ENCODE assay signal across 8 mouse cellular contexts in the genomic region with DNA sequence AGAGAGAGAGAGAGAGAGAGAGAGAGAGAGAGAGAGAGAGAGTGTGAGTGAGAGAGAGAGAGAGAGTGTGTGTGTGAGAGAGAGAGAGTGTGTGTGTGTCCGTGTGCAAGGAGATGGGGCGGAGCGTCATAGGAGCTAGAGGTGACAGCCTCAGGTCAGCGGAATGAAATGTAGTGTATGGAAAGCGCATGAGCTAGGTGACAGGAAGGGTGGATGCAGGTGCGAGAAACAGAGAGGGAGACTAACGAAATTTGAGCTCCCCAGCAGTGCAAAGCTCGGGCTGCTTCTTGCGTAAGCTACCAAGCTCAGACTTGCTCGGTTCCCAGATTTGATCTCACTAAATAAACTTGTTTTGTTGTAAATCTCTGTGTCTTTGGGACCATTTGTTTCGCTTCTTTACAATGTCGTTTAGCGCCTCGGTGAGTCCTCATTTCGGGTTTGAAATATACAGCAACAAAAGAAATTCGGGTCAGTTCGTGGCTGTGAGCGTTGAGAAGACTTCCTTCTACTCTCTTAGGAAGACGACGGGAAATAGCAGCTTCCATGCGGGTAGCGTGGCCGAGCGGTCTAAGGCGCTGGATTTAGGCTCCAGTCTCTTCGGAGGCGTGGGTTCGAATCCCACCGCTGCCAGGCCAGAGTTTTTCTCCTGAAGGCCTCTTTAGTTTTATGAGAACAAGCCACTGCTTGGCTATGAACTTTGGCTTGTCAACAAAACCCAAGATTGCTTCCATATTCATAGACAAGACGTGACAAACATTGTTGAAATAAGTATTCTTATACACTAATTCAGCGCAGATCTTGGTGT. TPM values are rescaled to one million over a fixed set of nuclear protein-coding genes. Genes with fewer than 3 reads are reported as not detected.
A peak's percentile ranks its signal among the peaks of the same experiment; 100 is the strongest.
DNase-seq lines count a peak whose midpoint lies in the region; ATAC-seq lines count a peak whose summit lies in the region.

No protein-coding gene starts in this region.

- no peaks in the 10 kb centered on the region for H3K27me3 ChIP-seq in embryonic facial prominence, embryonic 14.5 days (replicated peaks; ENCODE audit: control insufficient read depth, insufficient read depth, low read length)
- H3K27me3 ChIP-seq in limb, embryonic 12.5 days: peaks cover 26% of the 10 kb centered on the region
- H3K27me3 ChIP-seq in midbrain, embryonic 14.5 days (ENCODE audit: control insufficient read depth, insufficient read depth, low read length): peaks cover 4% of the 10 kb centered on the region; the same call in 1 of the 2 replicates

- WGBS in embryonic facial prominence, embryonic 14.5 days: under 1% methylated on average over 31 of the region's 31 CpGs
- under 1% methylated on average over 31 of the region's 31 CpGs for WGBS in limb, embryonic 12.5 days
- WGBS in midbrain, embryonic 14.5 days: under 1% methylated on average over 31 of the region's 31 CpGs

- peak overlapping the region; percentile 99 for H3K4me2 ChIP-seq in embryonic facial prominence, embryonic 14.5 days (ENCODE audit: low read depth, low read length)
- peak overlapping the region; percentile 97 for H3K4me2 ChIP-seq in limb, embryonic 12.5 days
- H3K4me2 ChIP-seq in midbrain, embryonic 14.5 days (ENCODE audit: low read length): peak overlapping the region; percentile 74

- H3K36me3 ChIP-seq in embryonic facial prominence, embryonic 14.5 days (ENCODE audit: control insufficient read depth, insufficient read depth, low read length): no peaks in the 10 kb centered on the region
- no peaks in the 10 kb centered on the region for H3K36me3 ChIP-seq in limb, embryonic 12.5 days
- no peaks in the 10 kb centered on the region for H3K36me3 ChIP-seq in midbrain, embryonic 14.5 days (ENCODE audit: control insufficient read depth, insufficient read depth, low read length)

- peak; percentile 74 for ATAC-seq in embryonic facial prominence, embryonic 14.5 days (ENCODE audit: low read depth)
- ATAC-seq in limb, embryonic 12.5 days (ENCODE audit: insufficient number of reproducible peaks, insufficient read depth, low FRiP score, low TSS enrichment, low read depth): peak; percentile 50
- ATAC-seq in midbrain, embryonic 14.5 days (ENCODE audit: low FRiP score, low TSS enrichment): peak; percentile 66

- peak overlapping the region; percentile 88 for H3K4me3 ChIP-seq in embryonic facial prominence, embryonic 14.5 days (ENCODE audit: low read depth, low read length)
- peak overlapping the region; percentile 81 for H3K4me3 ChIP-seq in limb, embryonic 12.5 days (replicated peaks)
- peak overlapping the region; percentile 69 for H3K4me3 ChIP-seq in midbrain, embryonic 14.5 days (replicated peaks; ENCODE audit: low read depth, low read length)

- H3K9ac ChIP-seq in embryonic facial prominence, embryonic 14.5 days (ENCODE audit: low read depth, low read length): peak overlapping the region; percentile 65
- peak overlapping the region; percentile 53 for H3K9ac ChIP-seq in limb, embryonic 12.5 days (replicated peaks)
- H3K9ac ChIP-seq in midbrain, embryonic 14.5 days (replicated peaks; ENCODE audit: low read length): peak overlapping the region; percentile 32

- peak overlapping the region; percentile 82 for H3K27ac ChIP-seq in embryonic facial prominence, embryonic 14.5 days (replicated peaks; ENCODE audit: low read depth, low read length)
- peak overlapping the region; percentile 73 for H3K27ac ChIP-seq in limb, embryonic 12.5 days
- H3K27ac ChIP-seq in midbrain, embryonic 14.5 days (replicated peaks; ENCODE audit: low read depth, low read length): peak overlapping the region; percentile 62

- DNase-seq in 3T3-L1 (ENCODE audit: low read depth, low spot score): peak; percentile 98
- DNase-seq in adrenal gland, postnatal 25 days: peak; percentile 91
- DNase-seq in embryonic facial prominence, embryonic 14.5 days (ENCODE audit: low spot score): peak; percentile 96
- DNase-seq in heart, adult 8-10 months (ENCODE audit: low spot score): peak; percentile 94
- DNase-seq in kidney, adult 8-10 months: peak; percentile 90 to 96
- peak; percentile 95 for DNase-seq in midbrain, embryonic 14.5 days
- peak; percentile 78 for DNase-seq in spleen, adult 12 weeks (ENCODE audit: low spot score)

- no peaks in the 10 kb centered on the region for H3K9me3 ChIP-seq in embryonic facial prominence, embryonic 14.5 days (ENCODE audit: control insufficient read depth, low read length)
- no peaks in the 10 kb centered on the region for H3K9me3 ChIP-seq in limb, embryonic 12.5 days
- H3K9me3 ChIP-seq in midbrain, embryonic 14.5 days (ENCODE audit: control insufficient read depth, low read length): no peaks in the 10 kb centered on the region

- peaks cover 27% of the 10 kb centered on the region for H3K4me1 ChIP-seq in embryonic facial prominence, embryonic 14.5 days (ENCODE audit: control insufficient read depth, insufficient read depth, low read length)
- H3K4me1 ChIP-seq in limb, embryonic 12.5 days (replicated peaks): peaks cover 40% of the 10 kb centered on the region
- peaks cover 22% of the 10 kb centered on the region for H3K4me1 ChIP-seq in midbrain, embryonic 14.5 days (ENCODE audit: control insufficient read depth, insufficient read depth, low read length)

RNA-seq across cellular contexts. Expression of a gene that starts 1.5 kb away (rescaled TPM):
- 1.2 and 1.6 TPM in 2 replicates for total RNA-seq in adrenal gland, postnatal 25 days (2021)
- polyA plus RNA-seq in embryonic facial prominence, embryonic 14.5 days (2014; fragmentation: Nextera tagmentation; extraction: Ambion mirVana): 0.14 and 0.63 TPM in 2 replicates
- total RNA-seq in heart, adult 8-10 months (2022): under 1 TPM; 0.16 to 0.60 (median 0.38) TPM
- polyA plus RNA-seq in limb, embryonic 12.5 days (2016; fragmentation: Nextera tagmentation; extraction: Ambion mirVana): 0.22 and 0.76 TPM in 2 replicates
- 0.22 and 0.23 TPM in 2 replicates for polyA plus RNA-seq in midbrain, embryonic 14.5 days (2014; fragmentation: Nextera tagmentation; extraction: Ambion mirVana)

RNA-seq across cellular contexts. Expression of a gene that starts 1.8 kb away (rescaled TPM):
- total RNA-seq in adrenal gland, postnatal 25 days (2021): 0.64 and 2.8 TPM in 2 replicates
- polyA plus RNA-seq in embryonic facial prominence, embryonic 14.5 days (2014; fragmentation: Nextera tagmentation; extraction: Ambion mirVana): 0.39 and 1.9 TPM in 2 replicates
- total RNA-seq in heart, adult 8-10 months (2022): not detected
- 0.58 and 0.77 TPM in 2 replicates for polyA plus RNA-seq in limb, embryonic 12.5 days (2016; fragmentation: Nextera tagmentation; extraction: Ambion mirVana)
- 2.8 and 3.2 TPM in 2 replicates for polyA plus RNA-seq in midbrain, embryonic 14.5 days (2014; fragmentation: Nextera tagmentation; extraction: Ambion mirVana)

RNA-seq across cellular contexts. Expression of a gene that starts 3.7 kb away (rescaled TPM):
- not detected in 2 replicates for total RNA-seq in adrenal gland, postnatal 25 days (2021)
- polyA plus RNA-seq in embryonic facial prominence, embryonic 14.5 days (2014; fragmentation: Nextera tagmentation; extraction: Ambion mirVana): 0.21 and 0.45 TPM in 2 replicates
- total RNA-seq in heart, adult 8-10 months (2022): under 1 TPM in 1 of 4 experiments, not detected in 3; 0.12 TPM
- polyA plus RNA-seq in limb, embryonic 12.5 days (2016; fragmentation: Nextera tagmentation; extraction: Ambion mirVana): 0.56 and 0.74 TPM in 2 replicates
- 0.26 and 0.78 TPM in 2 replicates for polyA plus RNA-seq in midbrain, embryonic 14.5 days (2014; fragmentation: Nextera tagmentation; extraction: Ambion mirVana)

RNA-seq across cellular contexts. Expression of a gene that starts 28.9 kb away (rescaled TPM):
- total RNA-seq in adrenal gland, postnatal 25 days (2021): 66.5 and 84.7 TPM in 2 replicates
- 21.5 and 28.2 TPM in 2 replicates for polyA plus RNA-seq in embryonic facial prominence, embryonic 14.5 days (2014; fragmentation: Nextera tagmentation; extraction: Ambion mirVana)
- total RNA-seq in heart, adult 8-10 months (2022): 10 to 100 TPM; 33.3 to 81.2 (median 48.5) TPM
- polyA plus RNA-seq in limb, embryonic 12.5 days (2016; fragmentation: Nextera tagmentation; extraction: Ambion mirVana): 7.2 and 10.4 TPM in 2 replicates
- polyA plus RNA-seq in midbrain, embryonic 14.5 days (2014; fragmentation: Nextera tagmentation; extraction: Ambion mirVana): 9.3 and 13.1 TPM in 2 replicates

RNA-seq across cellular contexts. Expression of a gene that starts 32.9 kb away (rescaled TPM):
- total RNA-seq in adrenal gland, postnatal 25 days (2021): not detected in 2 replicates
- polyA plus RNA-seq in embryonic facial prominence, embryonic 14.5 days (2014; fragmentation: Nextera tagmentation; extraction: Ambion mirVana): 0.62 and 4.8 TPM in 2 replicates
- total RNA-seq in heart, adult 8-10 months (2022): not detected
- polyA plus RNA-seq in limb, embryonic 12.5 days (2016; fragmentation: Nextera tagmentation; extraction: Ambion mirVana): 0.08 TPM in 1 of 2 replicates, not detected in the other
- polyA plus RNA-seq in midbrain, embryonic 14.5 days (2014; fragmentation: Nextera tagmentation; extraction: Ambion mirVana): 0.08 and 0.22 TPM in 2 replicates

Comparison
In these comparisons a context has a peak if more than half of its experiments do, and no peak if none do; other contexts are left out.
1. Peak in every context shown above with its lines: DNase-seq, ATAC-seq, H3K4me3 ChIP-seq and H3K27ac ChIP-seq.